Mouse (Mus musculus) liver, postnatal 0 days (tissue): ENCODE data around the gene Dock3. TPM values are rescaled to one million over a fixed set of nuclear protein-coding genes. Genes with fewer than 3 reads are reported as not detected.

Source experiments
- ATAC-seq: fragments of 200-750 bp; cut with Nextera tagmentation; 2 replicates; pipeline ENCODE4 v1.8.0; 2017; ENCODE audit warnings: mild to moderate bottlenecking, moderate library complexity
- DNase-seq: peaks from one replicate; pipeline ENCODE4 v3.0.0-alpha.2; 2016
- H3K27ac ChIP-seq: fragments of 300-500 bp; sonication (generic); 2 replicates; pipeline ENCODE4 v1.5.1; 2014; ENCODE audit warnings: antibody characterized with exemption, moderate library complexity, mild to moderate bottlenecking, low read depth
- H3K27me3 ChIP-seq: fragments of 300-500 bp; sonication (generic); 2 replicates; pipeline ENCODE4 v1.6.1; 2014; ENCODE audit warnings: low read length, control low read depth, mixed read lengths; ENCODE audit not compliant: insufficient read depth
- H3K36me3 ChIP-seq: fragments of 300-500 bp; sonication (generic); replicated peaks from 2 replicates; pipeline ENCODE4 v1.6.1; 2014; ENCODE audit warnings: mild to moderate bottlenecking, control low read depth, low read length, moderate library complexity, mixed read lengths; ENCODE audit not compliant: insufficient read depth
- H3K4me1 ChIP-seq: fragments of 300-500 bp; sonication (generic); 2 replicates; pipeline ENCODE4 v1.6.1; 2014; ENCODE audit warnings: antibody characterized with exemption, mild to moderate bottlenecking, control low read depth; ENCODE audit not compliant: insufficient read depth
- H3K4me2 ChIP-seq: fragments of 300-500 bp; sonication (generic); 2 replicates; pipeline ENCODE4 v1.6.1; 2014; ENCODE audit warnings: low read depth, mild to moderate bottlenecking, low read length, moderate library complexity, mixed read lengths
- H3K4me3 ChIP-seq: fragments of 300-500 bp; sonication (generic); 2 replicates; pipeline ENCODE4 v1.5.1; 2014; ENCODE audit warnings: low read depth, low read length
- H3K9ac ChIP-seq: fragments of 300-500 bp; sonication (generic); replicated peaks from 2 replicates; pipeline ENCODE4 v1.6.1; 2014; ENCODE audit warnings: mild to moderate bottlenecking, moderate library complexity
- H3K9me3 ChIP-seq: fragments of 300-500 bp; sonication (generic); 2 replicates; pipeline ENCODE4 v1.6.1; 2016; ENCODE audit warnings: mild to moderate bottlenecking, control low read depth, low read length, mixed read lengths
- CTCF ChIP-seq: sonication (generic); IDR thresholded peaks from 2 replicates; pipeline ENCODE4 v1.5.1; 2016; ENCODE audit warnings: antibody characterized with exemption, low read depth
- EP300 ChIP-seq: IDR thresholded peaks from 2 replicates; pipeline ENCODE4 v1.6.1; 2016; ENCODE audit warnings: antibody characterized with exemption, low read depth, mild to moderate bottlenecking
- WGBS: fragments of 180-500 bp; shearing (Covaris S2); extraction: QIAGEN DNeasy Blood & Tissue Kit; methylation state at CpG from one replicate; pipeline ENCODE4 v1.1.7; 2014; ENCODE audit not compliant: insufficient replicate concordance; 5-methylcytosine and 5-hydroxymethylcytosine counted together
- microRNA-seq: library from miRNA; unstranded; fragments of <30 nt; microRNA quantifications from one replicate; pipeline ENCODE4, GENCODE M21; 2016
- polyA plus RNA-seq: library from polyadenylated mRNA; unstranded; fragments of >200 nt; fragmentation: Nextera tagmentation; extraction: Ambion mirVana; gene quantifications from 2 replicates; pipeline ENCODE4 v1.2.1, GENCODE M21; 2015

Dock3 gene
- polyA plus RNA-seq, 1 experiment from 2014 or later = not detected

GRCm38 (mm10) chr9:106881071-106881755 is 350.5 kb downstream of the Dock3 start:
- Histone ChIP-seq H3K4me2 (no peak overlapping the region), H3K27ac (no peak overlapping the region), H3K27me3 (no peaks in the 10 kb centered on the region), H3K9me3 (no peaks in the 10 kb centered on the region), H3K36me3 (peaks cover 45% of the 10 kb centered on the region), H3K4me3 (no peak overlapping the region), H3K4me1 (peaks cover 26% of the 10 kb centered on the region), H3K9ac (no peak overlapping the region)
- DNase-seq = no peak
- TF ChIP-seq CTCF (no peak), EP300 (no peak)
- ATAC-seq = no peak
- WGBS = 75% methylated on average over 4 of the region's 4 CpGs

- TF ChIP-seq EP300 (no peak), CTCF (no peak)
- Histone ChIP-seq H3K27me3 (no peaks in the 10 kb centered on the region), H3K9me3 (no peaks in the 10 kb centered on the region), H3K9ac (no peak overlapping the region; the same call in 1 of the 2 replicates), H3K4me1 (peaks cover 12% of the 10 kb centered on the region), H3K36me3 (peaks cover 50% of the 10 kb centered on the region), H3K27ac (no peak overlapping the region), H3K4me3 (no peak overlapping the region), H3K4me2 (no peak overlapping the region)
- no peak for ATAC-seq
- no peak for DNase-seq
- WGBS = 76% methylated on average over 4 of the region's 4 CpGs
Observed at GRCm38 (mm10) chr9:106879471-106879870, 352.2 kb downstream of the Dock3 start.

DNA sequence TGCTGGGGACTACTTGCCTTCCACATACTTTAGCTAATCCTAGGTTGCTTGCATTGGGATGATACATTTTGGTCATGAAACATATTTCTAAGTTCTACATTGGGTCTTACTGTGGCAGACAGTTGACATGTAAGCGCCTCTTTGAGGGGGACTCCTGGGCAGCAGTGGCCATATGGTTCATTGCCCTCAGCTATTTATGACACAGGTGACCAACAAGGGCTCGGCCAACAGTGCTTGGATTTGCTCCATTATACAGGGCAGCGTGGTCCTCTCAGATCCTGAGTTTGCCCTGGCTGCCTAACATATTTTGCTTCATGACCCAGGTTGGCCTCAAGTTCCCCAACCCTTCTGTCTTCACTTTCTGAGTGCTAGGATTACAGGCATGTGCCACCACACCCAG is 355.0 kb downstream of the Dock3 start:
- Histone ChIP-seq H3K27me3 (no peaks in the 10 kb centered on the region), H3K36me3 (peaks cover 62% of the 10 kb centered on the region), H3K4me3 (no peak overlapping the region), H3K9ac (no peak overlapping the region), H3K4me2 (no peak overlapping the region), H3K9me3 (no peaks in the 10 kb centered on the region), H3K27ac (no peak overlapping the region), H3K4me1 (no peaks in the 10 kb centered on the region)
- 88% methylated on average over 3 of the region's 3 CpGs for WGBS
- no peak for DNase-seq
- no peak for ATAC-seq
- TF ChIP-seq CTCF (no peak), EP300 (no peak)

DNA sequence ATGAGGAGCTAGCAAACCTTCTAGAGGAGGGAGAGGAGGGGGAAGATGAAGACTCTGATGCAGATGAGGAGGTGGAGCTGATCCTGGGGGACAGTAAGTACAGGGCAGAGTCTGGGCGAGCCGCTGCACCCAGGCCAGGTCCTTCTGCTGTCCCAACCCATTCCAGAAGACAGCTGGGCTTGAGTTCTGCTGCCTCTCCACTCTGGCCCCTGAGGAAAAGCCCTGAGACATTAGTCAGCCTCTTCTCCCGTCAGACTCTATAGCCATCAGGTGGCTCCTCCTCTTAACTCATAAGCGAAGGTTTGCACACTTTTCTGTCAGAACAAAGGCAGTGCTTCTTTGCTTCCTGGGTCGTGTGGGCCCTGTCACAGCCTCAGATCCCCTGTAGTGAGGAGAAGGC is 357.5 kb downstream of the Dock3 start:
- Histone ChIP-seq H3K9me3 (no peaks in the 10 kb centered on the region), H3K27ac (no peak overlapping the region), H3K27me3 (no peaks in the 10 kb centered on the region), H3K4me1 (no peaks in the 10 kb centered on the region), H3K4me3 (no peak overlapping the region), H3K4me2 (no peak overlapping the region), H3K9ac (no peak overlapping the region), H3K36me3 (peaks cover 58% of the 10 kb centered on the region)
- WGBS = 74% methylated on average over 5 of the region's 5 CpGs
- DNase-seq = no peak
- TF ChIP-seq EP300 (no peak), CTCF (no peak)
- ATAC-seq = no peak

GRCm38 (mm10) chr9:106858036-106858435 is 373.7 kb downstream of the Dock3 start:
- H3K27me3 ChIP-seq = no peaks in the 10 kb centered on the region
- H3K9me3 ChIP-seq = no peaks in the 10 kb centered on the region
- no peak overlapping the region for H3K4me3 ChIP-seq
- ATAC-seq = no peak
- TF ChIP-seq EP300 = no peak
- TF ChIP-seq CTCF = no peak
- whole genome bisulfite sequencing = 58% methylated on average over 11 of the region's 11 CpGs
- no peak overlapping the region for H3K9ac ChIP-seq
- H3K36me3 ChIP-seq = peaks cover 75% of the 10 kb centered on the region
- no peak overlapping the region for H3K4me2 ChIP-seq
- H3K4me1 ChIP-seq = no peaks in the 10 kb centered on the region
- DNase-seq = no peak
- no peak overlapping the region for H3K27ac ChIP-seq

DNA sequence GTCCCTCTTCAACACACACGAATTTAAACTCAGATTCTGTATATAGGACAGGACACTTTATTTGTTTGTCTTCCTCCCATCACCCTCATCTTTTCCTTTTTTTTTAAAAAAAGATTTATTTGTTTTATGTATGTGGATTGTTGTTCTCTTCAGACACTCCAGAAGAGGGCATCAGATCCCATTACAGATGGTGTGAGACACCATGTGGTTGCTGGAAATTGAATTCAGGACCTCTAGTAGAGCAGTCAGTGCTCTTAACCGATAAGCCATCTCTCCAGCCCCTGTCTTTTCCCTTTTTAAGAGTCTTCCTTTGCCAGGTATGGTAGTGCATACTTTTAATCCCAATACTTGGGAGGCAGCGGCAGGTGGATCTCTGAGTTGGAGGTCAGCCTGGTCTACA is 375.0 kb downstream of the Dock3 start:
- H3K4me2 ChIP-seq = no peak overlapping the region
- H3K36me3 ChIP-seq = peaks cover 78% of the 10 kb centered on the region
- TF ChIP-seq CTCF (no peak), EP300 (no peak)
- ATAC-seq = no peak
- H3K9ac ChIP-seq = no peak overlapping the region
- H3K9me3 ChIP-seq = no peaks in the 10 kb centered on the region
- no peak overlapping the region for H3K4me3 ChIP-seq
- no peak overlapping the region for H3K27ac ChIP-seq
- H3K27me3 ChIP-seq = no peaks in the 10 kb centered on the region
- WGBS = 78% methylated on average over 3 of the region's 3 CpGs
- DNase-seq = no peak
- H3K4me1 ChIP-seq = no peaks in the 10 kb centered on the region

Small RNA genes lying within 50 kb of the gene (microRNA-seq; reads per million reads assigned to microRNA genes)
- gene Gm22238 = not detected

Other genes starting within 250 kb of the Dock3 start
- gene Mapkapk3, start 58.0 kb upstream of the Dock3 start, polyA plus RNA-seq = 7.8 and 8.3 TPM in 2 replicates
- 17.1 and 21.9 TPM in 2 replicates for gene Cish, start 64.1 kb upstream of the Dock3 start, polyA plus RNA-seq
- gene Hemk1, start 106.4 kb upstream of the Dock3 start, polyA plus RNA-seq = 2.5 and 3.2 TPM in 2 replicates
- gene 6430571L13Rik, start 108.7 kb upstream of the Dock3 start, polyA plus RNA-seq = 0.14 and 0.22 TPM in 2 replicates
- gene Cacna2d2, start 167.7 kb upstream of the Dock3 start, polyA plus RNA-seq = not detected in 2 replicates